Mouse (Mus musculus) telencephalon, adult 2 months (tissue): ENCODE data around the gene Cers6.

Source experiments
- DNase-seq: peaks from one replicate; pipeline ENCODE4 v3.0.0-alpha.2; 2011; ENCODE audit warnings: low read depth, low spot score

The Cers6 gene

DNA sequence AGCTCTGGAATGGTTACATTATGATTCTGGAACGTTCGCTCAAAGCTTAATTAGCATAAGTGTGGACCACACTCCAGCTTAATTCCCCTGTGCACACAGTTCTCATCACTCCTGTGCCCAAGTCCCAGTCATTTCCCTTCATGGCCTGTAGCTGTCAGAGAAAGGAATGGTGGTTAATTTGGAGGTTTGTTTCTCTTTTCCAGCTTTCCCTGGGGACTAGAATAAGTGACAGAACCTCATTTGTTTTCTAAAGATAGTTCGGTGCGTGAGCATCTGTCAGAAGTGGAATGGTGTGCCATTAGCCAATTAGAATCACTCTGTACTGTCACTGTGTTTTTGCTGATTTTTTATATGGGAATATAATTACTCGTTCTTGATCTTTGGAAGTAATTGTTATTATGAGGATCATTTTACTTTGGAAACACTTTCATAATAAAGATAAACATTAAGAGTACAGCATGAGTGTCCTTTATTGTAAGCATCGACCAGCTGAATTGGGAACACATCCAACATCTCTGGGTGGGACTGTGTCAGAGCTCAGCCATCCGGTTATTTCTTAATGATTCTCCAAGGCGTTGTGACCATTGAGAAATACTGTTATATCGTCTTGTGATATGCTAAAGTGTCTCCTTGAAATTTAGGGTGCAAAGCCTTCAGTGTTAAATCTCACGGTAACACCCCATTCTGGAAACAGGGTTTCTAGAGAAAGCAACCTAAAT is 252.7 kb downstream of the Cers6 start:
- DNase-seq = no peak

DNA sequence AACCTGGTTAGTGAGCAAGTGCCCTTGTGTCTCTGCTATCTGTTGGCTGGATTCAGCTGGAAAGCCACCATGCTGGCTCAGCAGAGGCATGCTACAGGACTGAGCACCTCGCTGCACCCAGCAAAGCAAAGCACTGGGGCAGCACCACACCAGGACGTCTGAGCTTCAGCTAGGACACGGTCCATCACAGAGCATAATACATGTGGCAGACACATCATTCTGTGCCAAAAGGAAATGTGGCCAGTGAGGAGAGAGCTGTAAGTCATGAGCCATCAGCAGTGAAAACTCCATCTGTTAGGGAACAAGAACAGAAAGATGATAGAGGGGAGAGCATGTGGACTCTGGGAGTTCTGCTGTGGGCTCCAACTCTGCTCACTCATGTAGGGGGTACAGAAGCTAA is 254.7 kb downstream of the Cers6 start:
- DNase-seq = no peak

DNA sequence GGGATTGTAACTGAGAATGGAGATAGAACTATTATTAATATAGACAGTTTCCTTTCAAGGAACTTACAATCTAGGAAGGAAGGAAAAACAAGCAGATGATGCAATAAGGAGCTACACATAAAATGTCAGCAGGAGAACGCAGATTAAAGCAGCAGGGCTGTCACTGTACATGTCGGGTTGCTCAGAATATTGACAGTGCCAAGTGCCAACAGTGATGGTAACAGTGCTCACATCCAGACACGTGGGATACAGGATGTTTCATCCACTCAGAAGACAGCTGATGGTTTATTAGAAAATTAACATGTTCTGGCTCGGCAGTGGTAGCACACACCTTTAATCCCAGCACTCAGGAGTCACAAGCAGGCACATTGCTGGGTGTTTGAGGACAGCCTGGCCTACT is 255.5 kb downstream of the Cers6 start:
- DNase-seq = no peak

DNA sequence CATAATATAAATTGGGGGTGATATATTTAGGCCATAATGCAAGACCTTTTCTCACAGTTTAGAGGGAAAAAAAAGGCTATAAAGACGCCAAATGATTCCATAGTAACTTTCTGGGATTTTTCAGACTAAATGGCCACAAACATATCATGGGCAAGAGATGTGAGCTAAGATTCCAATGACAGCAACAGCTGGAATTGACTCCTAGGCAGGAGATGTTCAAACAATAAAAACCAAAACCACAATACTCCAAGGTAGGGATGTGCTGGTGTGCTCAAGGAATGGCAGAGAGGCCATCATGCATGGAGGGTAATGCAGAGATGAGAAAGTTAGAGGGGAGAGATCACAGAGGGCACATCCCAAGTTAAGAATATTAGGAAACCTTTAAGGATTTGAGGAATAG is 257.8 kb downstream of the Cers6 start:
- DNase-seq = no peak

DNA sequence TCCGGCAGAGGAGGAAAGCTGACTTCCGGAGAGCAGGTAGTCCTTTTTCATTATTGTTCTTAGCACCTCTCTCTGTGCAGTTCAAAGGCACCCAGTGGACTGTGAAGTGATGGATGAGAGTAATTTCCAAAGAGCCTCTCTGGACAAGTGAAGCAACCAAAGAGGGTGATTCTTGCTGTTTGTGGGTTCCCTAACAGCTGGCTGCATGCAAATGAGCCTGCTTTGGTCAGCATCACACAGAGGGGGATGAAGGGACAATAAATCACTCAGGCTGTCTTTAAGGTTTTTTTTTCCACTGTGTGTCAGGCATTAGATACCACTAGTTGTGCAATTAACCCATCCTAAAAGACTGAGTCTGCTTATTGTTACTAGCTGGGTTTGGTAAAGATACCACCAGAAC is 258.5 kb downstream of the Cers6 start:
- no peak for DNase-seq

DNA sequence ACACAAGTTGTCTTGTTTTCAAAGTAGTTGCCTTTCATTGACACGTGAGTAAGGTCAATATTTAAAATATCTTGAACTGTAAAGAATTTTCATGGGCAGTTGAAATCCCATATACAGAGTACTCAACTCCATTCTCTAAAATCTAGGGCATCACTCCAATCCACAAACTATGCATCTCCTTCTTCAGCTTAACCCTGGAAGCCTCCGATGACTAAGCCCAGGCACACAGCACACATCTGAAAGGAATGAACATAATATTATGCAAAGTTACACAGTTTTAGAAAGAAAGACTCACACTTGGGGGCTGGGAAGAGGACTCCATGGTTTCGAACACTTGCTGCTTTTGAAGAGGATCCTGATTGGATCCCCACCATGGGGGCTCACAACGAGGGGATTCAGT is 260.4 kb downstream of the Cers6 start:
- DNase-seq = no peak

DNA sequence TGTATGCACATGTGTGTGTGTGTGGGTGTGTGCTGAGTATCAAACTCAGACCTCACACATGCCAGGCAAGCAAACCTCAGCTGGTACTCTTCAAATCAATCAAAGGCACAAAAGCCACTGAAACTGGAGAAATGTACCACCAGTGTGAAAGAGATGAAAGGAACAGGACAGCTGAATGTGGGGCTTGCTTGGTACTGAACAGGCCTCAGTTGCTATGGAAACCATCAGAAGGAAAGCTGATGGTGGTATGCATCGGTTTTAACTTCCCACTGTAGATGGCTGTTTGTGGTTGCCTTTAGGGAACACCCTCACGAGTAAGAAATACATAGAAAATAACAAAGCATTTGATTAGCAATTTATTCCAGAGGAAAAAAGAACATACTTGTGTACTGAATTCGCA is 264.2 kb downstream of the Cers6 start:
- DNase-seq = no peak

DNA sequence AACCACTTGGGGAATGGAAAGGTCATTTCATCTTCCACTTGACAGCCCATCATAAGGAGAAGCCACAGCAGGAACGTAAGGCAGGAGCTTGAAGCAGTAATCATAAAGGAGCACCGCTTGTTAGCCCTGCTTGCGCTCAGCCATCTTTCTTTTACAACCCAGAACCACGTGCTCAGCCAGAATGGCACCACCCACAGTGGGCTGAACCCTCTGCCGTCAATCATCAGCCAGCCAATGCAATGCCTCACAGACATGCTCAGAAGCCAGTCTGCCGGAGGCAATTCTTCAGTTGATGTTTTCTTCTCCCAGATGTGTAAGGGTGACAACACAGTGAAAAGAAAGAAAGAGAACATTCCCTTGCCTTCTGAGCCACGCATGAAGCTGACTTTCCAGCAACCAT is 267.1 kb downstream of the Cers6 start:
- DNase-seq = no peak

DNA sequence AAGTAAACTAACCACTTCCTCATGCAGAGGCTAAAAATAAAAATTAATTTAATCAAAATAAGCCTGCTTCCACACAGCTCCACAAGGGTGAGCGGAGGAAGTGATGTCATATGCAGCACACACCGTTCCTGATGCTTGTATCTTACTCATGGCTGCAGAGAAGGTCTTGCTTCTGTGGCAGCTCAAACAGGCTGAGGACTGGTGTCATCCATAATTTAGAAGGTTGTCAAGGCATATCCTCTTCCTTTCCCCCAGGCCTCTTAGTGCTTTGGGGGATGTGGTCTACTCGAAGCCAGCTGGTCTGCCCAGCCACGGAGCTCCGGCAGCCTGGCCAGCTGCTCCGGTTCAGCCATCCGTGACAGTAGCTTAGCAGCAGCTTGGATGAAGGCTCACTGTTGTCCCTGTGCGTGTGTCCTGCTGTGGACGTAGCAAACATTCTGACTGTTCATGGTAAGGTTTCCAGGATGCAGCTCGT is 267.7 kb downstream of the Cers6 start:
- no peak for DNase-seq

DNA sequence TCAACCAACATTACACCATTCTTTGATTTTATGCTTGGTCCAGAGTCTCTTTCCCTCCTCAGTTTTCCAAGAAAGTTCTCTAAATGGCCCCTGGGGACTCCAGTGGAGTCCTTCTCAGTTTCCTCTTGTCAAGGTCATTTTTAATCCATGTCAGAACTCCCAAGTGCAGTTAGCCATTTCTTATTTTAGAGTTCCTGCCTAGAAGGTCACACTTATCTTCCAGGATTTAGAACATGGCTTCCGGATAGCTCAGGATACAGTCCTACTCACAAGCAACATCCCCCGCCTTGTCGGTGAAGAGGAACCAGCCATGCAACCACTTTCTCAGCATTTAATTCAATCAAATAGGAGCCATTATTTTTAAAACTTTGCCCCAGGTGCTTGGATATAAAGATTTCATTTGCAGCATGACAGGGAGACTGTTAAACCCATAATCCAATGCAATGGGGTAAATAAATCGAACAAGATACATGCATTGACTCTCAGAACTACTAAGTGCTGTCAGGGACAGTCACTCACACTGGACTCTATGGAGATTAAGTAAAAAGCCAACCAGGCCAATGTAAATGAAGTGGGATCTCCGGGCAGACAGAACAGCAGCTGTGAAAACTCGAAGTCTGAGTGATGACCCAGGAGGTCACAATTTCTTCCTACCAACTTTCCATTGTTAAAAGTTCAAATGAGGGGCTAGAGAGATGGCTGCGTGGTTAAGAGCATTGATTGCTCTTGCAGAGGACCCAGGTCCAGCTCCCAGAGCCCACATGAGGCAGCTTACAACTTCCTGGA is 268.4 kb downstream of the Cers6 start:
- no peak for DNase-seq

DNA sequence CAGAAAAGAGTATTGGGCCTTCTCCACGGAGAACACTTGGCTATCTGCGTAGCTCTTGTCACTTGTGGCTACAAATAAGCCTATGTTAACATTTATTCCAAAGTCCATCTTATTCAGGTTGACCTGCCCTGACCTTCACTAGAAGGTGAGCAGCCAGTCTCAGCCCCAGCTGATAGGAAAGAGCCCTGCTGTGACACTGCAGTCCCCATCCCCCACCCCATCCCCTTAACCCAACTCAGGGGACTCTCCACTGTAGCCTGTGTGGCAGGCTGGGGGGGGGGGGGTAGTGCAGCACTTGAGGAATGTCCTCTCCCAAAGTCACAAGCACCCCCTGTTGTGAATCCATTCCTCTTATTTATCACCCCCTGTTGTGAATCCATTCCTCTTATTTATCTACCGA is 270.8 kb downstream of the Cers6 start:
- no peak for DNase-seq

DNA sequence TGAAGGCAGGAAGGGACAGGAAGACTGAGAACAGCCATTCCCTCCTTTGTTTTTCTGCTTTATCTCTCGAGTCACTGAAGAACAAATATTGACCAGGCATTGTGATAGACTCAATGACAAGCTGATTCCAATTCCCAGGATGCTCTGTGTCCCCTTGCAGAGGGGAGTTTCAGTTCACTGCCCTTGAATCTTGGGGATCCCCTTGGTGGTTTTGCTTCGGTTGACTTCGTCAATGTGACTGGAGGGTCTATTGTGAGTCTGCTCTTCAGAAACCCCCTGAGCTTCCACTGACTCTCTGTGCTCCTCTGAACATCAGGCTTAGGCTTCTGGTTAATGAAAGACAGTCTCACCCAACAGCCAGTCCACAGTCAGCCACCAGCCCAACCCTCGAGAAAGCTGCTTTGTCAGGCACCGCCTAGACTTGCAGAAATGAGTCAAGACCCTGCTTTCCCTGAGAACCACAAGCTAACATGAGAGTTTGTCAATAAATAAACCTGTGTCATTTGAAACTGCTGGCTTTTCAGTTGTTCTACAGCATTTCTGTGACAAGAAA is 271.3 kb downstream of the Cers6 start:
- DNase-seq = no peak

DNA sequence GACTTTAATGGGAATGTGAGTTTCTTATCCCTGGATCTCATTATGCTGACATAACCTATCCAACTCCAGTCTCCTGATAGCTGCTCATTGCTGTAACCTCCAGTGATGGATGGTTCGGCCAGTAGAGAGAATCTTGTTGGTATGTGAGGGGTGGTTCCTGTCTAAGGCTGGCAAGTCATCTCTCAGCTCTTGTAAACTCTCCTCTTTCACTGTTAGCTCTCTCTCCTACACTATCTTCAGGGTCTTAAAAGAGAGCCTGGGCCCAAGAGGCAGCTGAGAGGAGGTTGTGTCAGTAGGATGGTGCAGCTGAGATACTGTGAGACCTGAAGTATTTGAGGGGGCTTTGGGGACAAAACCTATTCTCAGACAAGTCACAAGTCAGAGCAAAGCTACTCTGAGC is 272.9 kb downstream of the Cers6 start:
- no peak for DNase-seq

DNA sequence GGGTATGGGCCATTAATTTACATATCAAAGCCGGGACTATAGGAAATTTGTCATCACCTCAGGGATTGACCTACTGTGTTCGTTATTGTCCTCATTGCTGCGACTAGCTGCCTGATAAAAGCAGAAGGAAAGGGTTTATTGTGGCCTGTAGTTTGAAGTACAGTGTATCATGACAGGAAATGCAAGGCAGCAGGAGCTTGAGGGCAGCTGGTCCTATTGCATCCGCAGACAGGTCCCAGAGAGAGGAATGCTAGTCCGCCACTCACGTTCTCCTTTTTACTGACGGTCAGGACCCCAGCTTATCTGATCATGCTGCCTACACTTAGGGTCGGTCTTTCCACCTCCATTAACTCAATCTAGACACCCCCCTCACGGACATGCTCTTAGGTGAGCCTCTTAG is 273.7 kb downstream of the Cers6 start:
- DNase-seq = no peak

DNA sequence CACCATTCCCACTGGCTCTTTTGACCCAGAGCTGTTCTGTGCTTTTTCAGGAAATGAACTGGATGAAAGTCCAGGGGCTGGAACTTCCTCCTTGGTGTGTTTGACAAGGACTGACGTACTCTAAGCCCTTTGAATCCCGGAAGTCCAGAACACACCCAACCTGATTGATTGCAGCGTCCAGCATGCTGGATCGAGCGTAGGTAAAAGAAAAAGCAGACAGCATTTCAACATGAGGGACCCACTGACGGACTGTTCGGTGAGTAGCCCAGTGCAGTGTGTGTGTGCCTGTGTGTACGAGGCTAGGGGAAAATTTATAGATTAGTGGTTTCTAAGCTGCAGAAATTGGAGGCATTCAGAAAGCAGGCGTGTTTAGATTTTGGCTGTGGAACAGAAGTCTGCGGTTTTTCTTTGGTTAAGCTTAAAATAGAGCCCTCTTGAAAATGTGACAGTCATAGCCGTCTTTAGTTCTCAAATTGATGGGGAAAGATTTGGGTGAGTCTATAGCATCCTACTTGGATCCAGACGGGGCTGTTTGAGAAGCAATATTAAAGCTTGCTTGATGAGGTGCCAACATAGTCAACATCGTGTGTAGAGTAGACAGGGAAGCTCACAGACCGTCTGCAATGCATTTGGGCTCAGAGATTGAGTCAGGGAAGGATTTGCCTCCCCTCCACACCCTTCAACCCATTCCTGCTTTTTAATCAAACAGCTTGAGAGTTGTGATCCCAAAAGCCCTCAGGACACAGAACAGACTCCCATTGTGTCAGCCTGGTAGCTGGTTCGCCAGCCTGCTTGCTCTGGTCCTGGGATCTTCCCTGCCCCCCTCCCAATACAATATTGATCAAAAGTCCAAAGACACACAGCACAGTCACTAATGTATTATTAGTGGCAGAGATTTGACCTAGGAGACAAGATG is 274.7 kb downstream of the Cers6 start, which contains the start of gene Nostrin:
Gene Nostrin (plus strand): TSS at position 140 of the 916 bp plus-strand sequence.
- peak; percentile 45 for DNase-seq

DNA sequence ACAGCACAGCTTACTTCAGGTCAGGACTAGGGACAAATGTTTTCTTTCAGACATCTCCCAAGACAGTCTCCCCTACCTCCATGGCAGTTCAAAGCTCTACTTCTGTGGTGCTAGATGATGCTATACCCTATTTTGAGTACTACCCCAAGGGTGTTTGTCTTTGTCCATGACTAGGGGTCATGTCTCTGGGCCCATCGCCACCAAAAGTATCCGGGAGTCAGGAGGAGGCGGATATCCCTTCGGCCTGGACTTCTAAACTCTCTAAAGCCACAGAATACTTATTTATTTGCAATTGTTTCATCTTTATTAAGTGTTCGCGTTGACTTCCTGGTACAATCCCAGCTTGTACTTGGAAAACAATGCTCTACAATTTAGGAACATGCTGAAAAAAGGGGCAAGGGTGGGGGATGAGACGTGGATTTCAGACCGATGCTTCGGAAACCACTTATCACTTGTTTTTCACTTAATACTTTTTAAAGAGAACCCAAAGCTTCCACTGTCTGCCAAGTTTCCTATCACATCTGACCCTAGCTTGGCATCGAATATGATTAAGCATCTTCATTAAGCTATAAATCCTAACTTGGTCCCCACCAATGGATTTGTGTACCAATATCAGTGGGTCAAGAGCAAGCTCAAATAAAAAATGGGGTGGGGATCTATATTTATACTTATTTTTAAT is 276.3 kb downstream of the Cers6 start:
- DNase-seq = no peak

DNA sequence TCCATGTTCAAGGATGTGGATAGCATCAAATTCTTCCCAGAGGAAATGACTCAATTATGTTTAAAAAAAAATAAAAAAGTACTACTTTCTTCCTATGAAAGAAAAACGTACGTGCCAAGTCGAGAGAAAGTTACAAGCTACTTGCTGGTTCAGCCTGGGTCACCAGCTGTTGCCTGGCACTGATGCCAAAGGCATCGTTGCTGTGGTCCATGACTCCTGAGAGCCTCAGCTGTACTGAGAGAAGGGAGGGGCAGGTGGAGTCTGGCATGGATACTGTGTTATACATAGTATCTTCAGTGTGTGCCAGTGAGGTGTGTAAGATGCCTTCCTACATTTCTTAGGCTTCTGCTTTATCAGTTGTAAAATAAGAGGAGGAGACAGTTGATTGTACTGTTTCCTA is 277.5 kb downstream of the Cers6 start:
- no peak for DNase-seq

DNA sequence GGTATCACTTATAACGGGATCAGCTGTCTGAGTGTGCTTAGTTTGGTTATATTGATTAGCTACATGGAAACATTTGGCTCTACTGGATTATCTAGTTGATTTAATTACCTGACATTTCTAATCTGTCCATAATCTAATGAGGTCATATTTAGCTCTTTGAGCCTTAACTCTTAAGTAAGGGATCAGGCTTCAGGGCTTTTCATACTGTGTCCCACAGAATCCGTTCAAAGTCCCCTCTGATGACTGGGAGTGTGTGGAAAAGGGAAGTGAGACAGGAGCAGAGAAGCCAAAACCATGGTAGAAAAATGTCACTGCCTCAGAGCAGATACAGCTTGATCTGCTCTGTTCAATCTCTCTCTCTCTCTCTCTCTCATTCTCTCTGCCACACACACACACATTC is 279.0 kb downstream of the Cers6 start:
- DNase-seq = no peak

DNA sequence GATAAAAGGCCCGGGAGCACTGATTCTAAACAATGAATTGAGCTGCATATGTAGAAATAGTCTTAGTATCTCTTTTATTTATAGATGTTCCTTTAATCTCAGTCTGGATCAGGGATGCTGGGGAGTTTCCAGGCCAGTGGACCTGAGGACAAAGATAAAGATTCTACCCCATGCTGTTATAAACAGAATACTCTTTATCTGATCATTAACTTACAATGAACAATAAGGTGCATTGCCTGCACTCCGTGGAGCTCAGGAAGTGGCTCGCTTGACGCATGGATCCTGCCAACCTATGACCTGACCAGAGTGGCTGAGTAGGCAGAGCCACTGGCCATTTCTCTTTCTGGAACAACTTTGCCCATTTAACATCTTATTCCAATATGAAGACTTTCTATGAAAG is 279.6 kb downstream of the Cers6 start:
- no peak for DNase-seq

DNA sequence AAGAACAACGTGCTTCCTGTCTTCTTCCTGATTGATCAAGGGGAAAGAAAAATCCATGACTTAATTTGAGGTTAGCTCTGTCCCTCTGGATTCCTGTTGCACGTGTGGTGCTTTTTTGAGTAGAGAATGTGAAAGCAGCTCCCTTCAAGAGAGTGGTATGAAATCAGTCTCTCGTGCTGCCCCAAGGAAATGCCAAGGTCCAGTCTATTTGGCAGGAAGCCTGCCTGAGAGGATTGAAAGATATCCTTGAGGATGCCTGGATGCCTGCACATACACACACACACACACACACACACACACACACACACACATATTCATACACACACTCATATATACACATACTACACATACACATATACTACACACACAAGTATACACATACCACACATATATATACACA is 287.4 kb downstream of the Cers6 start:
- DNase-seq = no peak

DNA sequence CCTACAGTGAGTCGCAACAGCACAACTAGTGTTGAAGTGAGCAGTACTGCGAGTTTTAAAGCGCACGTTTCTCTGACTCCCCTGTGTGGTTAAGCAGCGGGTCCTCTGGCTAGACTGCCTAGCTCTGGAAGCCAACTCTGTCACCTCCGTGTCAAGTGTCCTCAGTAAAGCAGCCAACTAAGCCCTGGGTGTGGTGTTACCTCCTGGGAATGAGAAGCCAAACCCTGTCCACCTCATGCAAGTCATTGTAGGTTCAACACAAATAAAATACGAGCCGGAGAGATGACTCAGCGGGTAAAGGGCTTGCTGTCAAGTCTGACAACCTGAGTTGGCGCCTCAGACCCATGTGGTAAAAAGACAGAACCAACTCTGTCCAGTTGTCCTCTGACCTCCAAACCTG is 287.9 kb downstream of the Cers6 start:
- DNase-seq = no peak
